In genomic region chr3:93568428-93569040, GRCm38 (mm10) we compare ENCODE assay signal across 7 mouse cellular contexts. TPM values are rescaled to one million over a fixed set of nuclear protein-coding genes. Genes with fewer than 3 reads are reported as not detected.
A peak's percentile ranks its signal among the peaks of the same experiment; 100 is the strongest.
DNase-seq lines count a peak whose midpoint lies in the region; ATAC-seq and TF ChIP-seq lines count a peak whose summit lies in the region.

No protein-coding gene starts in this region.

- DNase-seq in Muller cell, postnatal 12 days (ENCODE audit: inconsistent ontology term), result peak; percentile 86
- peak; percentile 77 for DNase-seq in adrenal gland, adult 2 months
- DNase-seq in heart, adult 18-20 months, result peak; percentile 86 to 95
- peak; percentile 95 for DNase-seq in kidney, postnatal 0 days (ENCODE audit: low spot score)
- DNase-seq in embryo, embryonic 9.5 days (ENCODE audit: extremely low spot score), result no peak

- no peak overlapping the region for H3K9ac ChIP-seq in kidney, postnatal 0 days (ENCODE audit: low read depth, low read length)
- H3K9ac ChIP-seq in lung, embryonic 15.5 days, result no peak overlapping the region

- peak overlapping the region; percentile 68 for H3K27ac ChIP-seq in kidney, postnatal 0 days
- H3K27ac ChIP-seq in lung, embryonic 15.5 days, result peak overlapping the region; percentile 63

- H3K27me3 ChIP-seq in kidney, postnatal 0 days (ENCODE audit: insufficient read depth, low read length), result no peaks in the 10 kb centered on the region
- H3K27me3 ChIP-seq in lung, embryonic 15.5 days, result no peaks in the 10 kb centered on the region

- 45% methylated on average over 7 of the region's 7 CpGs for WGBS in kidney, postnatal 0 days
- WGBS in lung, embryonic 15.5 days, result 43% methylated on average over 7 of the region's 7 CpGs

- H3K36me3 ChIP-seq in kidney, postnatal 0 days (ENCODE audit: insufficient read depth, low read length), result peaks cover 11% of the 10 kb centered on the region
- H3K36me3 ChIP-seq in lung, embryonic 15.5 days, result peaks cover 9% of the 10 kb centered on the region

- peak overlapping the region; percentile 21 for H3K4me2 ChIP-seq in kidney, postnatal 0 days (ENCODE audit: low read length)
- H3K4me2 ChIP-seq in lung, embryonic 15.5 days, result 0 out of 2 replicates have a peak overlapping the region, but pooled peaks have one; percentile 4

- peak; percentile 40; the same call in 1 of the 2 replicates for ATAC-seq in kidney, postnatal 0 days (replicated peaks; ENCODE audit: low FRiP score, low read depth)
- ATAC-seq in lung, embryonic 15.5 days (ENCODE audit: borderline replicate concordance, extremely low read depth, low FRiP score, low TSS enrichment), result peak; percentile 77; the same call in 1 of the 2 replicates
- no peak for ATAC-seq in megakaryocyte-erythroid progenitor cell, adult 5-6 weeks (replicated peaks; ENCODE audit: low FRiP score, low TSS enrichment, poor library complexity, severe bottlenecking)

- TF ChIP-seq CTCF in kidney, postnatal 0 days (IDR thresholded peaks at IDR 0.05; ENCODE audit: low read depth), result no peak

- no peaks in the 10 kb centered on the region for H3K9me3 ChIP-seq in kidney, postnatal 0 days (replicated peaks; ENCODE audit: low read length)
- H3K9me3 ChIP-seq in lung, embryonic 15.5 days, result no peaks in the 10 kb centered on the region

- no peak overlapping the region for H3K4me3 ChIP-seq in kidney, postnatal 0 days (replicated peaks; ENCODE audit: low read depth, low read length)
- no peak overlapping the region for H3K4me3 ChIP-seq in lung, embryonic 15.5 days

- no peaks in the 10 kb centered on the region for H3K4me1 ChIP-seq in kidney, postnatal 0 days (replicated peaks; ENCODE audit: insufficient read depth, low read length)
- 0 out of 2 replicates have a peak, but pooled peaks cover 3% of the 10 kb centered on the region for H3K4me1 ChIP-seq in lung, embryonic 15.5 days

RNA-seq across cellular contexts. Expression of gene S100a10, which starts 13.7 kb away (rescaled TPM):
- 100 to 1,000 TPM; 173 to 196 TPM for total RNA-seq in adrenal gland, adult 2 months (2021)
- 16.3 and 17.7 TPM in 2 replicates for polyA plus RNA-seq in adrenal gland, adult 2 months (2012; rRNA removed)
- total RNA-seq in heart, adult 18-20 months (2021), result 100 to 1,000 TPM in 1 of 2 experiments, 10 to 100 TPM in 1; 92.1 to 100 TPM
- polyA plus RNA-seq in kidney, postnatal 0 days (2015; fragmentation: Nextera tagmentation; extraction: Ambion mirVana), result 534 and 566 TPM in 2 replicates
- polyA plus RNA-seq in lung, embryonic 15.5 days (2015; fragmentation: Nextera tagmentation; extraction: Ambion mirVana), result 277 and 280 TPM in 2 replicates
- total RNA-seq in megakaryocyte-erythroid progenitor cell, adult 5-6 weeks (2014; fragmentation: Nextera tagmentation), result 176 and 197 TPM in 2 replicates
- 278 and 471 TPM in 2 replicates for total RNA-seq in megakaryocyte-erythroid progenitor cell, adult 5-6 weeks (2017)

RNA-seq across cellular contexts. Expression of gene S100a11, which starts 48.2 kb away (rescaled TPM):
- 100 to 1,000 TPM; 210 to 267 TPM for total RNA-seq in adrenal gland, adult 2 months (2021)
- polyA plus RNA-seq in adrenal gland, adult 2 months (2012; rRNA removed), result 33.0 and 44.4 TPM in 2 replicates
- 10 to 100 TPM; 52.4 to 78.2 TPM for total RNA-seq in heart, adult 18-20 months (2021)
- polyA plus RNA-seq in kidney, postnatal 0 days (2015; fragmentation: Nextera tagmentation; extraction: Ambion mirVana), result 2,066 and 2,191 TPM in 2 replicates
- 1,226 and 1,272 TPM in 2 replicates for polyA plus RNA-seq in lung, embryonic 15.5 days (2015; fragmentation: Nextera tagmentation; extraction: Ambion mirVana)
- 147 and 173 TPM in 2 replicates for total RNA-seq in megakaryocyte-erythroid progenitor cell, adult 5-6 weeks (2014; fragmentation: Nextera tagmentation)
- 18.0 and 19.3 TPM in 2 replicates for total RNA-seq in megakaryocyte-erythroid progenitor cell, adult 5-6 weeks (2017)
